Mouse (Mus musculus) adrenal gland, adult 8-10 months (tissue): Measurements from ENCODE around the gene Egfl8. TPM values are rescaled to one million over a fixed set of nuclear protein-coding genes. Genes with fewer than 3 reads are reported as not detected.

Experiments used
- DNase-seq: peaks from one replicate; pipeline ENCODE4 v3.0.0; 2022
- total RNA-seq, 4 experiments: library from RNA; stranded (reverse); gene quantifications; 2 replicates each; pipeline ENCODE4 v1.2.4; 2022

The Egfl8 gene
- total RNA-seq, 4 experiments from 2014 or later, result 1.7 to 3.5 (median 1.9) TPM

DNA sequence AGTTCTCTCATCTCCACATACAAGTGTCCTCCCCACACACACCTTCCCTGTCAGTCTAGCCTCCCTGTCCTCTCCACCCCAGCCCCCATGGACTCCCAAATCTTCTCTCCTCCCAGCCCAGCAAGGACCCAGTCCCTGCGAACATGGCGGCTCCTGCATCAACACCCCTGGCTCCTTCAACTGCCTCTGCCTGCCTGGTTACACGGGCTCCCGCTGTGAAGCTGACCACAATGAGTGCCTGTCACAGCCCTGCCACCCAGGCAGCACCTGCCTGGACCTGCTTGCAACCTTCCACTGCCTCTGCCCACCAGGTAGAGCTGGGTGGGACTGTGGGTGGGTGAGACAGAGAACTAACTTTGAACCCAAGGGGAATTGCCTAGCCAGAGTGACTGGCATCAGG is 45.9 kb downstream of the Egfl8 start:
- no peak for DNase-seq

- DNase-seq, result no peak
Observed at GRCm38 (mm10) chr17:34568421-34568820, 47.4 kb downstream of the Egfl8 start.

- DNase-seq, result no peak
Observed at GRCm38 (mm10) chr17:34567311-34567710, 48.5 kb downstream of the Egfl8 start.

DNA sequence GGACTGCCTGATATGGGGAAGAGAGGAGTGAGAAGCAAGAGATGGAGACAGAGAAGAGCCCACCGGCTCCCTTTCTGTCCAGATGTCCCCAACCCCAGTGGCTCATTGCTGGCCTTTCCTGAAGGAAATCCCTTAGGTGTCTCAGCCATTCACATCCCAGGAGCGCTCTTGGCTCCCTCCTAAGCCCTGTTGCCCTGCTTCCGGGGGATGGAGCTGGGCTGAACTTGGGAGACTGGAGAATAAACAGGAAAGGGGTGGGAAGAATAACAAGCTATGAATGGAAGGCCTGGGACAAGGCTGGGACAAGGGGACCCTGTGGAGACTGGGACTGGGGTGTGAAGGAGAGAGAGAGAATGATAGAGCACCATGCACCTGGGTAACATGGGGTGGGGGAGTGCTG is 51.0 kb downstream of the Egfl8 start:
- no peak for DNase-seq

DNA sequence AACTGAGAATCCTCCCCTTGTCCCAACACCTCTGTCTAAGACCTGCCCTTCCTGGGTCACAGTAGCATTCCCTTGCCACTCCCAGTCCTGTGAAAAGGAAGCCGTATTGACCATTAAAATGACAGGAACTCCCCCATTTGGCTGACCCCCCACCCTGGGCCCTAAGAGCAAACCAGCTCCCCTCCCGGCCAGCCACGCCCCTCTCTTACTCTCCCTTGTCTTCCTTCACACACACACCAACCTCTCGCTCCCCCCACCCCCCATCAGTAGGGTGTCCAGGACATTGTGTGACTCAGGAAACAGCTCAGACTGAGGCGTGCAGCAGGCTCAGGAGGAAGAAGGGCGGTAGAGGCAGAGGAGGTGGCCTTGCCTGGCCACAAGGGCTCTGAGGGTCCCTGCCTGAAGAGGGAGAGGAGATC is 51.8 kb downstream of the Egfl8 start, which contains the start of gene Notch4:
Gene Notch4, plus strand, starts transcription at position 266 of the 419 bp plus-strand sequence.
- peak; percentile 39 for DNase-seq

GRCm38 (mm10) chr17:34563354-34563753 is 52.4 kb downstream of the Egfl8 start:
- no peak for DNase-seq

Other genes with a start within 250 kb of the Egfl8 start
- gene Btnl1, start 238.8 kb downstream of the Egfl8 start, total RNA-seq, result not detected
- gene BC051142, start 217.2 kb downstream of the Egfl8 start, total RNA-seq, result 1 to 10 TPM; 1.7 to 8.6 (median 5.6) TPM
- not detected for gene Btnl4, start 138.7 kb downstream of the Egfl8 start, total RNA-seq
- gene Btnl6, start 98.6 kb downstream of the Egfl8 start, total RNA-seq, result not detected
- gene Notch4, start 51.7 kb downstream of the Egfl8 start, total RNA-seq, result 10 to 100 TPM; 25.8 to 39.8 (median 36.6) TPM
- 1 to 10 TPM; 4.7 to 7.9 (median 6.4) TPM for gene Gpsm3, start 26.2 kb downstream of the Egfl8 start, total RNA-seq
- gene Pbx2, start 24.7 kb downstream of the Egfl8 start, total RNA-seq, result 10 to 100 TPM; 30.8 to 55.5 (median 44.0) TPM
- gene Ager, start 18.1 kb downstream of the Egfl8 start, total RNA-seq, result 1 to 10 TPM in 3 of 4 experiments, under 1 TPM in 1; 0.52 to 2.4 (median 1.4) TPM
- 100 to 1,000 TPM in 1 of 4 experiments, 10 to 100 TPM in 3; 72.6 to 101 (median 84.6) TPM for gene Rnf5, start 12.3 kb downstream of the Egfl8 start, total RNA-seq
- 100 to 1,000 TPM in 3 of 4 experiments, 10 to 100 TPM in 1; 84.6 to 108 (median 101) TPM for gene Agpat1, start 11.7 kb downstream of the Egfl8 start, total RNA-seq
- 10 to 100 TPM; 59.2 to 70.5 (median 64.3) TPM for gene Ppt2, start 12.5 kb upstream of the Egfl8 start, total RNA-seq
- 10 to 100 TPM in 3 of 4 experiments, 1 to 10 TPM in 1; 7.0 to 36.3 (median 20.6) TPM for gene Prrt1, start 13.6 kb upstream of the Egfl8 start, total RNA-seq
- gene Fkbpl, start 28.8 kb upstream of the Egfl8 start, total RNA-seq, result 10 to 100 TPM; 13.0 to 15.5 (median 15.1) TPM
- 10 to 100 TPM; 47.1 to 56.6 (median 51.1) TPM for gene Atf6b, start 31.2 kb upstream of the Egfl8 start, total RNA-seq
- 10 to 100 TPM; 27.6 to 54.1 (median 41.4) TPM for gene Tnxb, start 54.6 kb upstream of the Egfl8 start, total RNA-seq
- gene C4b, start 127.9 kb upstream of the Egfl8 start, total RNA-seq, result 100 to 1,000 TPM; 116 to 180 (median 142) TPM
- over 10,000 TPM in 2 of 4 experiments, 1,000 to 10,000 TPM in 2; 6,868 to 18,233 (median 12,184) TPM for gene Cyp21a1, start 188.6 kb upstream of the Egfl8 start, total RNA-seq
- gene Stk19, start 221.0 kb upstream of the Egfl8 start, total RNA-seq, result 10 to 100 TPM; 43.2 to 75.9 (median 64.6) TPM
- gene Dxo, start 221.0 kb upstream of the Egfl8 start, total RNA-seq, result 10 to 100 TPM; 48.2 to 76.5 (median 67.0) TPM
- gene Skiv2l, start 234.2 kb upstream of the Egfl8 start, total RNA-seq, result 10 to 100 TPM; 67.2 to 85.0 (median 83.5) TPM
- 10 to 100 TPM; 41.7 to 59.8 (median 53.8) TPM for gene Nelfe, start 234.4 kb upstream of the Egfl8 start, total RNA-seq
- gene Cfb, start 246.5 kb upstream of the Egfl8 start, total RNA-seq, result 10 to 100 TPM in 3 of 4 experiments, 1 to 10 TPM in 1; 9.5 to 29.5 (median 17.1) TPM